Mouse (Mus musculus) spleen, adult 2 months (tissue): ENCODE measurements around the gene CT030661.1. TPM values are rescaled to one million over a fixed set of nuclear protein-coding genes. Genes with fewer than 3 reads are reported as not detected.
A peak's percentile ranks its signal among the peaks of the same experiment; 100 is the strongest.
"Not testable (repeated sequence)": the region's sequence is repeated elsewhere in the genome, so short reads cannot be mapped to it uniquely, and the experiment has no call there.

Source experiments
- DNase-seq, 2 experiments: peaks; one replicate each; pipeline versions ENCODE4 v3.0.0 to v3.0.0-alpha.2; 2012 to 2021; ENCODE audit warnings: low spot score in 2 of 2, low read depth in 1 of 2
- H3K27ac ChIP-seq: fragments of 200-500 bp; 2 replicates; pipeline ENCODE4 v1.5.1; 2012; ENCODE audit warnings: low read length, inconsistent platforms; ENCODE audit not compliant: insufficient read depth
- H3K27me3 ChIP-seq: fragments of 200-500 bp; 2 replicates; pipeline ENCODE4 v1.6.1; 2012; ENCODE audit warnings: mild to moderate bottlenecking, moderate library complexity, low read length, inconsistent platforms; ENCODE audit not compliant: control insufficient read depth, insufficient read depth
- H3K36me3 ChIP-seq: fragments of 200-500 bp; 2 replicates; pipeline ENCODE4 v1.6.1; 2012; ENCODE audit warnings: mild to moderate bottlenecking, low read length, inconsistent platforms; ENCODE audit not compliant: control insufficient read depth, insufficient read depth
- H3K4me1 ChIP-seq: fragments of 200-500 bp; 2 replicates; pipeline ENCODE4 v1.6.1; 2011; ENCODE audit warnings: inconsistent platforms; ENCODE audit not compliant: control insufficient read depth, insufficient read depth, insufficient read length
- H3K4me3 ChIP-seq: fragments of 200-500 bp; 2 replicates; pipeline ENCODE4 v1.5.1; 2011; ENCODE audit warnings: mild to moderate bottlenecking, inconsistent platforms; ENCODE audit not compliant: insufficient read depth, insufficient read length; ENCODE audit errors: extremely low read depth
- CTCF ChIP-seq: fragments of 200-500 bp; IDR thresholded peaks from 2 replicates; pipeline ENCODE4 v1.5.1; 2011; ENCODE audit warnings: mild to moderate bottlenecking, inconsistent platforms; ENCODE audit not compliant: insufficient read depth, insufficient read length, insufficient replicate concordance; ENCODE audit errors: extremely low read depth
- POLR2A ChIP-seq: fragments of 200-500 bp; IDR thresholded peaks from 2 replicates; pipeline ENCODE4 v1.6.1; 2011; ENCODE audit warnings: low read depth, low read length, inconsistent platforms
- WGBS: fragments of 180-500 bp; shearing (Covaris S2); methylation state at CpG from one replicate; pipeline ENCODE4 v1.1.7; 2018; 5-methylcytosine and 5-hydroxymethylcytosine counted together
- polyA plus RNA-seq: library from polyadenylated mRNA; depleted of rRNA; stranded (reverse); fragments of >200 nt; gene quantifications from 2 replicates; pipeline ENCODE4 v1.2.3, GENCODE M21; 2012; rRNA removed

CT030661.1 gene
- polyA plus RNA-seq = 0.36 and 0.37 TPM in 2 replicates

DNA sequence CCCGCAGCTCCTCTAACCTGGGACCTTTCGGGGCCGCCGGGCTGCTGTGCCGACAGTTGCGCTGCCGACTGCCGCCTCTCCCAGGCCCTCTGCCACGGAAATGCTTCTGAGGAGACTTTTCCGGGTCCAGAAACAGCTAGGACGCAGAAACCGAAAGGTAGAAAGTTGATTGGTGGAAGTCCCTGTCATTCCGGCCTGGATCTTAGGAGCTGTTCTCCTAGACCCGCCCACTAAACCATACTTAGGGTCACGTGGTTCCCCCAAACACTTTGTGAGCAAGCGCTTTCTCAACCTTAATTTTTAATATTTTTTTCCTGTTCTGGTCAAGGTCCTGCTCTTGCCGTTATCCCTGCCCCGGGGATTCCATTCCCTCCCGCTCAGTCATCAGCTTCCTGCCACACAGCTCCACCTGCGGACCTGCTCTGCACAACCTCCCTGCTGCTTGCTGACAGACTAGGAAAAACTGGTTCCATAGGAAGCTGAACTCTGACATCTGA, at the start of gene CT030661.1:
TSS of gene CT030661.1 (minus strand) at position 108 of the 497 bp plus-strand sequence.
- not testable (repeated sequence) for H3K27me3 ChIP-seq, H3K36me3 ChIP-seq, H3K4me1 ChIP-seq
- DNase-seq = peak; percentile 72 to 73
- under 1% methylated on average over 20 of the region's 20 CpGs for WGBS
- H3K27ac ChIP-seq = peak within 1 kb of the TSS; percentile 40
- H3K4me3 ChIP-seq = peak within 1 kb of the TSS; percentile 72

DNA sequence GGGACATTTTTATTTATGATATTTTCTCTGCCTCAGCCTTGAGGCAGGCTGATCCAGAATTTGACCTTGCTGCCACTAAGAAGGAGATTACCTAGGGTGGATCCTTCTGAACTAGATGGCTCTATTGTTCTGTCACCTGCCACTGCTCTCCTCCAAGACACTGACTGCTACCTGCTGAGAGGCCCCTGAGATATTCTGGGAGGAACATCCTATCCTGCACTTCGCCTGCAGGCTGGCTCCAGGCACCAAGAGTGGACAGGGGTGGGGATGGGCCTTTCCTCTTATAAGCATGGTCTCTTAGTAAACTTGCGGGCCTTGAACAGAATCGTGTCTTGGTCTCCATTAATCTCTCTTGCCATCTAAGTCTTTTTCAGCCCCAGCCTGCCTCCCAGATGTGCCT, 49.3 kb upstream of the CT030661.1 start:
- no peak overlapping the region for H3K4me3 ChIP-seq
- H3K27me3 ChIP-seq = no peaks in the 10 kb centered on the region
- H3K36me3 ChIP-seq = peaks cover 3% of the 10 kb centered on the region; the same call in 1 of the 2 replicates
- H3K4me1 ChIP-seq = no peaks in the 10 kb centered on the region; the same call in 1 of the 2 replicates
- no peak for DNase-seq
- no peak overlapping the region for H3K27ac ChIP-seq
- WGBS = 91% methylated on average over 3 of the region's 3 CpGs
- TF ChIP-seq CTCF = no peak

DNA sequence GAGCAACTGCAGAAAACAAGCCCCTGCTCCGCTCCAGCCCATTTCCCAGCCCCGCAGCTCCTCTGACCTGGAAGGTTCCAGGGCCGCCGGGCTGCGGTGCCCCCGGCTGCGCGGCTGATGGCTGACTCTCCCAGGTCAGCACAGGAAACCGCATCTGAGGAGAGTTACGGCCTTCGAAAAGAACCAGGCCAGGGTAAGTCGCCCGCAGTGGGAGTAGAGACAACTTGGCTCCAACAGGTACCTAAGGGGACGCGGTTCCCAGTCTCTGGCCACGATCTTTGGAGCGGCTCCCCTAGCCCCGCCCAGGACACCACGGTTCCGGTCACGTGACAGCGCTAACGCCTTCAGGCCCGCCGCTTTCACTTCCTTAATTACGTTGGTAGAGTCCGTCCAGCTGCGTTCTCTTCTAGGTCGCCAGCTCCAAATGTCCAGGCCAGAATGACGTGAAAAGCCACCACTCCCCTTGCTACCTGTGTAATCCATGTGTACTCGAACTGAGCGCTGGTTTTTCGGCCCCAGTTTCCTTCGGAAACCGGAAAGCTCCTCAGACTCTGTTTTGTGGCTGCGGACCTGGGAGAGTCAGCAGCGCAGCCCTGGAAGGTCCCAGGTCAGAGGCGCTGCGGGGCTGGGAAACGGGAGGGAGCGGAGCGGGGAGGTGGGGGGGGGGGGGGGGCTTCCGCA, 46.6 kb upstream of the CT030661.1 start, which contains the start of the genes Zfp944 and Zfp758:
TSS of gene Zfp944 (minus strand) at position 300 of the 681 bp plus-strand sequence.
TSS of gene Zfp758 (plus strand) at position 353 of the 681 bp plus-strand sequence.
- Histone ChIP-seq H3K27ac (peak within 1 kb of the TSS; percentile 71), H3K4me3 (peak within 1 kb of the TSS; percentile 65)
- not testable (repeated sequence) for H3K27me3 ChIP-seq, H3K4me1 ChIP-seq, H3K36me3 ChIP-seq
- WGBS = 0% methylated on average over 31 of the region's 43 CpGs
- DNase-seq = peak; percentile 14 to 32

DNA sequence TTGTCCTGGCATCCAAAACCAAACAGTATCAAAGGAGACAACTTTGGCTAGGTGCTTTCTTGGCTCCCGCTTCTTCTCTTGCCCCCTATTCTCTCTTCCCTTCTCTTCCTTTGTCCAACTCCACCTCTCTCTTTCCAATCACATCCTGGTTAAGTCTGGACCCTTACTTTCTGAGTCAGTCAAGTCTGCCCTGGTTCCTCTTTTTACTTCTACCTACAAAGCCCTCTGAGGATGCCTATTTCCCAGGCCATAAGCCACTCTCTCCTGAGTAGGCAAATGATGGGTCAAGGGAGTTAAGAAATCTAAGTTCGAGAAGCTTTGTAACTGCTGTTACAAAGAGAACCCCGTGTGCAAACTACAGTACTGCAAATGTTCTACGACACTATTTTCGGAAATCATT, 45.9 kb upstream of the CT030661.1 start:
- DNase-seq = no peak
- H3K4me3 ChIP-seq = peak overlapping the region; percentile 23; the same call in 1 of the 2 replicates

DNA sequence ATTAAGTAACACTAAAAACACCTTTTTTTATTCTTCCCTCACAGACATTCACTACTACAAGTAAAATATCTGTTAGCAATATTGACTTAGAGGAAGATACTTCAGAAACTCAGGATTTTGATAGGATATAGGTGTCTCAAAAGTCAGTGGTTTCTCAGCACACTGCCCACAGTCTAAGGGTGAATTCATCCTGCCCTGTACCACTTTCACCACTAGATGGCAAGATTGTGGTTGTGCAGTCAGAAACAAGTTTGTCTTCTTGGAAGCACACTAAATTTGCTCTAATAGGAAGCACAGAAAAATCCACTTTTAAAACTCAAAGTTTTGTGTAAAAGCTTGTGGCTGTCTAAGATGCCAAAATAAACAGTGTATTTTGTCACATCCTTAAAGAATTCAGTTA, 38.2 kb upstream of the CT030661.1 start:
- H3K36me3 ChIP-seq = no peaks in the 10 kb centered on the region; the same call in 1 of the 2 replicates
- H3K4me1 ChIP-seq = no peaks in the 10 kb centered on the region
- peak; percentile 26 to 38 for DNase-seq
- peak; percentile 28; the same call in 1 of the 2 replicates for TF ChIP-seq CTCF
- TF ChIP-seq POLR2A = no peak
- no peak overlapping the region for H3K4me3 ChIP-seq
- no peak overlapping the region for H3K27ac ChIP-seq
- H3K27me3 ChIP-seq = no peaks in the 10 kb centered on the region

More for the DNA sequence above, 45.9 kb upstream of the CT030661.1 start:
- no peak for TF ChIP-seq POLR2A
- TF ChIP-seq CTCF = no peak
- Histone ChIP-seq H3K4me1 (no peaks in the 10 kb centered on the region; the same call in 1 of the 2 replicates), H3K27me3 (no peaks in the 10 kb centered on the region), H3K27ac (no peak overlapping the region), H3K36me3 (peaks cover 1% of the 10 kb centered on the region; the same call in 1 of the 2 replicates)
- WGBS = 22% methylated on average over 5 of the region's 5 CpGs

DNA sequence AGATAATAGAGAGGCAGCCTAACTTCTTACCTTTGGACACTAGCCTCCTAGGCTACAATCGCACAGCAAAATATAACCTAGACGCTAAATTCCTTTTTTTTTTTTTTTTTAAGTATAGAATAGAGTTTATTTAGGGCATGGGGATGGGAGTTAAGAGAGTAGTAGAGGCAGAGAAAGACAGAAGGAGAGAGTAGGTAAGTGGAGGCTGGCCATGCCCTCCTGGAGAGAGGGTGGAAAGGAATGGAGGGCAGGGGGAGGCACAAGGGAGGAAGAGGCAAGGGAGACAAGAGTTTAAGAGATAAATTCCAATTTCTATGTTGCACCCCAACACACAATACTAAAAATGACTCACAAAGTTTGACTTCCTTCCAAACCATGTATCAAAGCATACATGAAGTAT, 610 bp upstream of the CT030661.1 start:
- DNase-seq, H3K27ac ChIP-seq, H3K36me3 ChIP-seq, H3K4me1 ChIP-seq, H3K27me3 ChIP-seq, H3K4me3 ChIP-seq: not testable (repeated sequence)
- 9% methylated on average over 2 of the region's 2 CpGs for WGBS

DNA sequence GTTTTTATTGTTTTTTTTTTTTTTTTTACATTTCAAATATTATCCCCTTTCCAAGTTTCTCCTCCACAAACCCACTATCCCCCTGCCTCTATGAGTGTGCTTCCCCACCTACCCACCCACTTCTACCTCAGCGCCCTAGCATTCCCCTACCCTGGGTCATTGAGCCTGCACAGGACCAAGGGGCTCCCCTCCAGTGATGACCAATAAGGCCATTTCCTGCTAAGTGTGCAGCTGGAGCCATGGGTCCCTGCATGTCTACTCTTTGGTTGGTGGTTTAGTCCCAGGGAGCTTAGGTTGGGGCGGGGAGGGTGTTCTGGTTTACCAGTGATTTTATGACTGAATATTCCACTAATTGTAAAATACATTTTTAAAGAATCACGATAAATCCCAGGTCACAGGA, 418 bp downstream of the CT030661.1 start:
- H3K27me3 ChIP-seq, DNase-seq, H3K27ac ChIP-seq, H3K4me1 ChIP-seq, H3K36me3 ChIP-seq: not testable (repeated sequence)
- 2% methylated on average over 3 of the region's 3 CpGs for WGBS
- H3K4me3 ChIP-seq = peak overlapping the region; percentile 72; the same call in 1 of the 2 replicates

Other genes starting within 250 kb of the CT030661.1 start
- 0.04 TPM in 1 of 2 replicates, not detected in the other for gene Zfp947, start 148.6 kb downstream of the CT030661.1 start, polyA plus RNA-seq
- 0.12 and 0.20 TPM in 2 replicates for gene Zfp994, start 89.2 kb downstream of the CT030661.1 start, polyA plus RNA-seq
- gene Zfp944, start 46.6 kb upstream of the CT030661.1 start, polyA plus RNA-seq = 1.7 and 2.4 TPM in 2 replicates
- 0.59 and 0.63 TPM in 2 replicates for gene Zfp758, start 46.6 kb upstream of the CT030661.1 start, polyA plus RNA-seq
- gene Zfp946, start 109.4 kb upstream of the CT030661.1 start, polyA plus RNA-seq = 0.70 and 0.91 TPM in 2 replicates